Mouse (Mus musculus): ENCODE data around the gene Ccdc153. TPM values are rescaled to one million over a fixed set of nuclear protein-coding genes. Genes with fewer than 3 reads are reported as not detected.
A peak's percentile ranks its signal among the peaks of the same experiment; 100 is the strongest.

Ccdc153 gene
- total RNA-seq (2021): not detected

DNA sequence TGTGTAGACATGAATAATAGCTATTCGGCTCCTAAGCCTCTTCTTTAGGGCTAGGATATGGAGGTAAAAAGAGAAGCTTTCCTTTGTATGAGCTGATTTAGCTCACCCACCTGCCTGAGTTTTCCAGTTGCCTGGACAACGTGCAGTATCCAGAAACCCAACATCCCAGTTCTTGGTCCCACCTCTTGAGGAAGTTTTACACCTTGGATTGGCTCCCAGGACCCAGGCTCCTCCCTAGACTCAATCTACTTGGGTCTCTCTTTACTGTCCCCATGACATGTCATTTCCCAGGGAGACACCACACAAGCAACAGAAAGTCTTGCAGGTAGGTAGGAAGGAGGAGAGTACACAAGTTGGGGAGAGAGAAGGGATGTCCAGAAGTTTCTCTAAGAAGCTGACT is at the start of gene Ccdc153:
Ccdc153 (plus strand) TSS at position 278 of the 400 bp plus-strand sequence.
- no peak for DNase-seq (ENCODE audit: low spot score)
- intact Hi-C loops (cut with DNase I): loop anchor here (2.0 kb wide), 1 partner anchor 150 kb away; no protein-coding TSS in a partner anchor

DNA sequence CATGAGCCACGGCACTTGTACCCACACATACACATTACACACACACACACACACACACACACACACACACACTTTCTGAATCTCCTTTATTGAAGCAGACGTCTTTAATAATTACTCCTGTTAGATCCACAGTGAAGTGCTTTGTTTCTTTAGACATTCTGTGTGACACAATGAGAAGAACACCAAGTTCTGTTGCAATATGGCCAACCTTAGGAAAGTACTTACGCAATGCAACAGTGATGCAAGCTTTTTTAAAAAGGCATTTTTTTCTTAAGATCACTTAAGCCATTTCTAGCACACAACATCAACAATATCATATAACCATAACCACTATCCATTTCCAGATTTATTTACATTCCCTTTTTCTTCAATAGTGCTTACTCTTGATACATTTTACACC is 49.3 kb upstream of the Ccdc153 start:
- no peak for DNase-seq (ENCODE audit: low spot score)
- intact Hi-C loops (cut with DNase I): no loop called here

- intact Hi-C loops (cut with DNase I): no loop called here
- DNase-seq (ENCODE audit: low spot score): no peak
Observed at GRCm38 (mm10) chr9:44192312-44192711, 48.2 kb upstream of the Ccdc153 start.

DNA sequence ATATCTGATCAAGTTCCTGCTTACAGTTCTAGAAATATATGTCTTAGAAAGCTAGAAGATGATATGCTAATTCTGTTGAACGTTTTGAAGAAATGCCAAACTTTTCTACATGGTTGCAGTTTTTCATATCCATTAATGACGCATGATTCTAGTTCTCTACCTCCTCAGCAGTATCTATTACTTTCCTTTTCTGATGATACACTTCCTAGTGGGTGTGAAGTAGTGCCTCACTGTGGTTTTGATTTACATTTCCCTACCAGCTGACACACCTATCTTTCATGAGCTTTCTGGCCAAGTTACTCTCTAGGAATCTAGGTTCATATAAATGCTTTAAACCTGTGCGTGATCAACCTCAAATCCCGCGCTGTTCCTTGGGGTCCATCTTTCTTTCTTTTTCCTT is 47.7 kb upstream of the Ccdc153 start:
- intact Hi-C loops (cut with DNase I): no loop called here
- no peak for DNase-seq (ENCODE audit: low spot score)

- DNase-seq (ENCODE audit: low spot score): no peak
- intact Hi-C loops (cut with DNase I): no loop called here
Observed at GRCm38 (mm10) chr9:44194000-44194399, 46.5 kb upstream of the Ccdc153 start.

DNA sequence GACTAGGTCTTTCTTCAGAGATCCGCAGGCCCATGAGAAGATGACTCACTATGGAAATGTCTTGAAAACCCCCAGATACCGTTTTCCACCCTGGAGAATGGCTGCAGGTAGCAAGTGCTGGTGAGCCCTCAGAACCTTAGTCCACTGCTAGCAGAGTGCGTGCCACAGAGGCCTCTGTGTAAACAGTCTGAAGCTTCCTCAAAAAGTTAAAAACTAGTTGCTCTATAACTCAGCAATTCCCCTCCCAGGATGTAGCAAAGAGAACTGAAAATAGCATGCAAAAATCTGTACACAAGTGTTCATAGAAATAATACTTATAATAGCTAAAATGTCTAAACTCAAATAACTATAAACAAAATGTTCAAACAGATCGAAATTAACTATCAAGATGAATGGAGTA is 44.1 kb upstream of the Ccdc153 start:
- intact Hi-C loops (cut with DNase I): no loop called here

GRCm38 (mm10) chr9:44199166-44199565 is 41.3 kb upstream of the Ccdc153 start:
- intact Hi-C loops (cut with DNase I): no loop called here
- DNase-seq (ENCODE audit: low spot score): no peak

More for the DNA sequence above, 44.1 kb upstream of the Ccdc153 start:
- no peak for DNase-seq (ENCODE audit: low spot score)

- DNase-seq (ENCODE audit: low spot score): no peak
- intact Hi-C loops (cut with DNase I): no loop called here
Observed at GRCm38 (mm10) chr9:44199580-44199979, 40.9 kb upstream of the Ccdc153 start.

GRCm38 (mm10) chr9:44200458-44200857 is 40.0 kb upstream of the Ccdc153 start:
- intact Hi-C loops (cut with DNase I): no loop called here
- no peak for DNase-seq (ENCODE audit: low spot score)

GRCm38 (mm10) chr9:44207840-44208239 is 32.6 kb upstream of the Ccdc153 start:
- no peak for DNase-seq (ENCODE audit: low spot score)
- intact Hi-C loops (cut with DNase I): no loop called here

GRCm38 (mm10) chr9:44209416-44209815 is 31.1 kb upstream of the Ccdc153 start:
- DNase-seq (ENCODE audit: low spot score): no peak
- intact Hi-C loops (cut with DNase I): no loop called here

- no peak for DNase-seq (ENCODE audit: low spot score)
- intact Hi-C loops (cut with DNase I): no loop called here
Observed at GRCm38 (mm10) chr9:44212406-44212805, 28.1 kb upstream of the Ccdc153 start.

DNA sequence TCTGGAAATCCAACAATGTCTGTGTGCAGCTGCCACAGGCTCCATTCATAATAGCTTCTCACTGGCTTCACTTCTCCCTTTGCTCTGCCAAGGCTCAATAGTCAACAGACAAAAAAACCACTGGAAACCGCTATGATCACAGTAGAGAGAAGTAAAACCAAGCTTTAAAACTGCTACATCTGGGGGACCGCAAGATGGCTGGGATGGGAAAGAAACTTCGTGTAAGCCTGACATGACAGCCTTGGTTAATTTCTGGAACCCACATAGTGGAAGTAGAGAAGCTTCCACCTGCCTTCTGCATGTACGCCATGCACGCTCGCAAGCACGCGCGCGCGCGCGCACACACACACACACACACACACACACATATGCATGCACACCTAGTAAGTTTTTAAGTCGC is 26.9 kb upstream of the Ccdc153 start:
- no peak for DNase-seq (ENCODE audit: low spot score)
- intact Hi-C loops (cut with DNase I): no loop called here

DNA sequence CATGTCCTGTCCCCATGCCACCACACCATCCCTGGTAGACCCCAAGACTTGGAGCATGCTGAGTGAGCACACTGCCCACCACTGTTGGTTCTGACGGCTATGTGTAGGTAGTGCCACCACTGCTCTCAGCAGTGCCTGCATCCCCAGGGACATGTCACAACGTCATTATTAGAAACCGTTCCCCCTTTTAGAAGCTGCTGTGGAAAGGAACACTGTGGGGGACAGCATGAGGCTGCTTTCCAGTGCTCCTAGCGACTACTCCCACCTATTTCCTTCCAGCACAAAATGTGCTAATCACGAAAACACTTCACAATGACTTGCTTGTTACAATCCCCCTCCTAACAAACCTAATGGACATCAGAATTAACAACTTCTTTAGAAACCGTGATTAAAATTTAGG is 14.5 kb upstream of the Ccdc153 start:
- no peak for DNase-seq (ENCODE audit: low spot score)
- intact Hi-C loops (cut with DNase I): no loop called here

DNA sequence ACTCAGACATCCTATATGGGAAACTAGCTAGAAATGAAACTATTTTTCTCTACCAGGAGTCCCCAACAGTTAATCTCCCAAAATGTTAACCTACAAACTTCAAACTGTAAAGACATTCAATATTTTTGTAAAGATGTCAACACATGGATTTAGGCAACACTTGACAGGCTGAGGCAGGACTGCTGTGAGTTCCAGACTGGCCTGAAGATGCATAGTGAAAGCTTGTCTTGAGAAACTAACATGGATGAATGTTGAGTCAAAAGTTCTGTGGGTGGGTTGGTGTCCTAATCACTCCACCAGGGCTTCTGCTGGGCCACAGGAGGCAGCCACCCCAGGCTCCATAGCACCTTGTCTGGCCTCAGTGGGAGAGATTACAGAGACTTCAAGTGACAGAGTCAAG is 8.9 kb upstream of the Ccdc153 start:
- no peak for DNase-seq (ENCODE audit: low spot score)
- intact Hi-C loops (cut with DNase I): loop anchor here (10.0 kb wide), 3 partner anchors 47 to 247 kb away; no protein-coding TSS in a partner anchor

DNA sequence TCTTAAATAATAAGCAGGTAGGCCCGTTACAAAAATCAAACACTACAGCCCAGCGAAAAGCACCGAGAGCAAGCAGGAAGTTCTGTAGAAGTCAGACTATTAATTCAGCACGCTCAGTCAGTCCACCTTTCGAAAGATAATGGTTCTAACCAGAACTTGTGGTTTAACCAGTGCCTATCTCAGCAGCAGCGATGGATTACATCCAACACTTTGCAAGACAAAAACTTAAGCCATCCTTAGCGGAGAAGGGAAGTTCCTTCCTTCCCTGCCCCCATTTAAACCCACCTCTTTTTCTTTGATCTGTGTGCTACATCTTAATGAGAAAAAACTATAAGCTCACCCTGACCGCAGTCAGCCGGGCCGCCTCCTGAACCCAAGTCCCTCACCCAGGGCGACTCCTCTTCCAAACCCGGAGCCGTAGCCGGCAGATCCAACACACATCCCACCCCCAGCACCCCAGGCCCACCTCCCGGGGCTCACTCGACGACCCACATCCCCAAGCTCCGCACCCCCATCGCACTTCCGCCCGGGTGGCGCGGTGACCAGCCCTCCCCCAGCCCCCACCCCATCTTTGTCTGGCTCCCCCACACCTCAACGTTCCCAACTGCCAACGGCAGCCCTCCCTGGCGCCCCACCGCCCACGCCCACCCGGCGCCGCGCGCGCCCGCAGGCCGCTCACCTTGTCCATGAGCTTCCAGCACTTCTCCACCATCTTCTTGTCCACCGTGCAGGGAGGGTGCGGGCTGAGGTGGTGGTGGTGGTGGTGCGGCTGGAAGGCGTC is 7.3 kb upstream of the Ccdc153 start:
- no peak for DNase-seq (ENCODE audit: low spot score)
- intact Hi-C loops (cut with DNase I): loop anchor here (10.0 kb wide), 3 partner anchors 48 to 248 kb away; no protein-coding TSS in a partner anchor

DNA sequence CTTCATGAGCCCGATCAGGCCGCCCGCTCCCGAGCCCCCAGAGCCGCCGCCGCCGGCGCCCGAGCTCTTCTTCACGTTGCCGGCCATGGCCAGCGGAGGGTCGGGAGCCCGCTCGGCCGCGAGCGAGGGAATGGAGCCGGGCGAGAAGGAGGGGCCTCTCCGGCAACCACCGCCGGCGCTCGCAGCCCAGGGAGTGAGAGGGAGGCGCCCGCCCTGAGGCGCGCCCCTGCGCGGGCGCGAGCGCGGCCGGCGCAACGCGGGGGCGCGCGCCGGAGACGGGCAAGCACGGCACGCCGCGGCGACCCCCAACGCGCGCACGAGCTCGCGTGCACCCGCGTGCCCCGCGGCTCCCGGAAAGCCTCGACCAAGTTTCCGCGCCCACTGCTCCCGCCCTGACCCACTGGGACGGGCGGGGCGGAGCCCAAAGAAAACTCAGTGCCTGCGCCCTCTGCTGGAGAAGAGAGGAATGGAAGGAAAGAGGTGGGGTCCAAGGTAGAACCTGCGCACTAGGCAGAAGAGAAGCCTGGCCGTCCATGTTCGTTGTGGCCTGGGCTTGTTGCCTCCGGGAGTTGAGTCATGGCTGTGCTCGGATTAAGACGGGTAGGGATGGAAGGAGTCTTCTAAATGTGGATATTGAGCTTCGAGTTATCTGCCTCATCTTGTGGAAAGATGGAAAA is 6.5 kb upstream of the Ccdc153 start, which contains the start of gene Cbl:
Cbl (minus strand) TSS at position 248 of the 677 bp plus-strand sequence.
- intact Hi-C loops (cut with DNase I): loop anchor here (10.0 kb wide), 3 partner anchors 49 to 249 kb away; no protein-coding TSS in a partner anchor
- peak; percentile 98 for DNase-seq (ENCODE audit: low spot score)

GRCm38 (mm10) chr9:44234479-44235427 is 5.7 kb upstream of the Ccdc153 start:
- intact Hi-C loops (cut with DNase I): loop anchor here (10.0 kb wide), 3 partner anchors 50 to 250 kb away; no protein-coding TSS in a partner anchor
- no peak for DNase-seq (ENCODE audit: low spot score)

DNA sequence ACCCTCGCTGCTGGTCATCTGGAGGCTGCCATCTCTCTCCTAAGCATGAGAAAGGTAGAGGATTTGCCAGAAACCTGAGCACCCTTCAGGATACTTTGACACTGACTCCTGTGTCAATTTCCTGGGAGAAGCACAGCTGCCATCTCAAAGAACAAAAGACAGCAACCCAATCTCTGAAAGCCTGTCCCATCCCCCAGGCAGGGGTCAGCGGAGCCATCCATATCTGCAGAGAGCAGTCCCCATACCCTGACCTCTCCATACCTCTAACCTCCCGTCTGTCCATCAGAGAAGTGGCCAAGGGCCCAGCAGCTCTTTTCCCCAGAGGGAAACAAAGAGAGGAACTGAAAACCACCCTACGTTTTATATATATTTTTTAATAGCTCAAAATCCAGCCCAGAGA is 3.9 kb upstream of the Ccdc153 start:
- no peak for DNase-seq (ENCODE audit: low spot score)
- intact Hi-C loops (cut with DNase I): loop anchor here (10.0 kb wide), 3 partner anchors 52 to 252 kb away; no protein-coding TSS in a partner anchor

DNA sequence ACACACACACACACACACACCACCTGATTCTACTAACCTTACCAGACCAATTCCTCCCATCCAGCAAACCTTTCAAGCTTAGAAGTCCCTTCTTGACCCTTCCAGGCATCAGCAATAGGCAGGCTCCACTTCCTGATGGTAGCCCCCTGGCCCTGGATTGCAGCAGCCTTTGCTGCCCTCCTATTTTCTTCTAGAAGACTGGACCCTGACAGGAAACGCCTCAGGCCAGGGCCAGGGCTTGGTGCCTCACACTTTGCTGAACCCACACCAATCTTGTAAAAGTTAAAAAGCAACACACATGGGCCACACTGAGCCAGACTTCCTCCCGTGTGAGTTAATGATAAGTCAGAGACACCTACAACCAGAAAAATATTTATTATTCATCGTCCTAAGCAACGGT is 3.3 kb upstream of the Ccdc153 start:
- intact Hi-C loops (cut with DNase I): loop anchor here (10.0 kb wide), 3 partner anchors 52 to 252 kb away; no protein-coding TSS in a partner anchor
- DNase-seq (ENCODE audit: low spot score): no peak

All from heart, postnatal 25 days (tissue).